Mouse (Mus musculus) ovary, postnatal 36 days (tissue): Measurements from ENCODE around the gene Agmo.

Experiments used
- DNase-seq: peaks from one replicate; pipeline ENCODE4 v3.0.0; 2022; ENCODE audit warnings: low spot score, mixed read lengths

The Agmo gene

DNA sequence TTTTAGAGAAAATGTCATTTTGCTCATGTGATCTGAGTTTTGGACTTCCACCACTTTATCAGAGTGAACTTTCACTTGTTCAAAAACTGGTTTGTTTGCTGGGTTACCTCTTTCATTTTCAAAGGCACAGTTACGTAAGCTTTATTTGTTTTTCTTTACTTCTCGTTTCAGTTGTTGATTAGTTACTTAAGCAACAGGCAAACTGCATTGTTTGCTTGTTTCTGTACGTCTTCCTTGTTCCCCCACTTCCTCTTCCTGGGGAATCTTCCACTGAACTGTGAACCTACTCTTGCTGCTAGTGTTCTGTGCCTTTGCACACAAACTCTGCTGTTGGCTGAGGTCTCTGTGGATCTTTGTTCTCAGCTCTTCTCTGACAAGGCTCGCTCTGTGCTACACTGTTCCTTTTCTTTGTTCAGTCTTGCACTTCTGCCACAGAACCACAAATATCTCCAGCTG lies at the start of gene Agmo:
Gene Agmo, plus strand, starts transcription at position 76 of the 456 bp plus-strand sequence.
- no peak for DNase-seq

DNA sequence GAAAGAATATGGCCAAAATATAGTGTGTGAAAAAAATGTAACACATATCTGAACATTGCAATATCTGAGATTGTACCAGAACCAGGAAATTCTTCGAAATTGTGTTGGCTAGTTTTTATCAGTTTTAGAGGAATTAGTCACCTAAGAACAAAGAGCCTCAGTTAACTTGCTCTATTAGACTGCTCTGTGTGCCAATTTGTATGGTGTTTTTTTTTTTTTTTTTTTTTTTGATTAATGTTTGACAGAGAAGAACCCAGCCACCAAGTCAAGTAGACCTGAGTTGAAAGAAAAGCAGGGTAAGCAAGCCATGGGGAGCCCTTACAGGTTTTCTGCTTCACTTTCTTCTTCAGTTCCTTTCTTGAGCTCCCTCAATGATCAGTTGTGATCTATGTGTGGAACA lies 10.3 kb upstream of the Agmo start:
- no peak for DNase-seq

DNA sequence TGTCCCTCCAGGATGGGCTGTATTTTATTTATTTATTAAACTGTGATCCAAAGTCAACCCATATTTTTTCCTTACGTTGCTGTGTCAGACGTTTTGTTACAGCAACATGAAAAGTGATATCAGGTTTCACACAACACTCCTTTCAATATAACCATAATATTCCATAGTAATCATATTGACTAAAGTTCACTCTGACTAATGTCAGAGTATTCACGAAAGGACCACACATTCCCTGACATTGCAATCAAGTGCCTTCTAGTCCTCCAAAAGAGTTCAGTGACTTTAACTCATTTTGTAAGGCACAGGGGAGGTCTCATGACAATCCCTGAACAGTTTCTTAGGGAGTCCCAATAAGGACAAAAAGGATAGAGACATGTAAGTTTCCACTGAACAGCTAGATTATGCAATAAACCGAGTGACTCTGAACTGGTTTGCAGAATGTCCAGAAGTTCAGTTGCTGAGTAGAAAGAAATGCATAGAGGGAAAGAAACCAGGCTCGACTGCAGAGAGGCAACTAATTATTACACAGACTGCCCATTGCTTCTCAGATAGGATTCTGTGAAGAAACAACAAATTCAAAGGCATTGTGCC lies 371 bp upstream of the Agmo start:
- DNase-seq: no peak

DNA sequence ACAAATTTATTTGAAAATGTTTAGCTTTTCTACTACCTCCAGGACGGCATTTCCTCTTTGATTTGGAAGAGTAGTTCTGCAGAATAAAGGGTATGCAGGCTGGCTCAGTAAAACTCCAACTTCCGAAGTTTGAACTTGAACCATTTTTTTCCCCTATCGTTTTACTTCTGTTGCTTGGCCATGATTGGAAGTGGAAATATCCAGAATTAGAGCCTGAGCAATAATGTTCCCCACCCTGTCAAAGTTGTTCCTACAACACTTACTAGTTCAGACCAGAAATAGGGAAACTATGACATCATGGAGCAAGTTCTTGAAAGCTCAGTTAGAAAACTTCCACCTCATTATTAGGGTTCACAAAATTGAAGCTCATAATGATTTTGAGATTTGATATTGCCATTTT lies 1.0 kb downstream of the Agmo start:
- DNase-seq: no peak

DNA sequence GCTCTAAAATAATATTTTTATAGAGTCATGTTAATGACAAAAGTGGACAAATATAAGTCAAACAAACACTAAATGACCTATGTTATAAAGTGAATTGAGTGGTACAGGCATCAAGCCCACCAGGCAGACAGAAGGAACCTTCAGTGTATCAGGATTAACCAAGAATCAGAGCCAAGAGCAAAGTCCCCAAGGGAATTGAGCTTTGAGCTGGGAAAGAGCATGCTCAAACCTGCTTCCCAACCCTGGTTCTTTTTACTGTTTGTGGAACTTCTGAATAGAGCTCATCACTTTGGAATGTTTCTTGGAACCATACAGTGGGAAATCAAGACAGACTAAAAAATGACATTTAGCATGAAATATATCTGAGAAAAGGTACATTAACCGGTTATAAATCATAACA lies 3.4 kb downstream of the Agmo start:
- no peak for DNase-seq

DNA sequence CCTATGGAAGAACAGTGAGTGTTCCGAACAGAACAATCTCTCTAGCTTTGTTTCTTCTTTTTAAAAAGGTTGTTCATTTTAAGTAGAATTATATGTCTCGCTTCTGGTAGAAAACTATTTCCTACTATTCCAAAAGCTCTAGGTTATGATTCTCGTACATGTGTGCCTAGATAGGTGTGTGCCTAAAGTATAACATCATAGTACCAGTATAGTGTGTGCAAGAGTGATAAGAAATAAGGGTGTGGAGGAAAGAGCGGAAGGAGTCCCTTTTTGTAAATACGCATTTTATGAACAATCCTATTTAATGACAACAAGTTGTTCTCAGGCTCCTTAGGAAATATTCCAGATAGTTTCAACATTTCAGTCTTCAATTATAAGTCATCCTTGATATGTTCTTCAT lies 10.2 kb downstream of the Agmo start:
- DNase-seq: no peak

DNA sequence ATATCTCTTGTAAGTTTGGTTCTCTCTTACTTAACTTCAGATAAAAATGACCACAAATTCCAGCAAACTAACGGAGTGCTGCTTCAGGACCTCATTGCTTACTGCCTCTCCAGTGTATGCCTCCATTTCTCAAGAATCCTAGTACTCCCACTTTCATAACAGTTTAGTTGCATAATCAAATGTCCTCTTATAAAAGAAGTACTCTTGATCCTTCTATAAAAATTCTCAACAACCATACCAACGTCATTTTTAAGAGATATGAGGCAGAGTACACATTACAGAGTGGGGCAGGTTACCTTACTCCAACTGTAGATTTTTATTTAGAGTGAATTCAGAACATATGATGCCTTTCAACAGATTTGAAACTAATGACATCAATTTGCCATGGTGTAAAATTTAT lies 15.7 kb downstream of the Agmo start:
- DNase-seq: no peak

DNA sequence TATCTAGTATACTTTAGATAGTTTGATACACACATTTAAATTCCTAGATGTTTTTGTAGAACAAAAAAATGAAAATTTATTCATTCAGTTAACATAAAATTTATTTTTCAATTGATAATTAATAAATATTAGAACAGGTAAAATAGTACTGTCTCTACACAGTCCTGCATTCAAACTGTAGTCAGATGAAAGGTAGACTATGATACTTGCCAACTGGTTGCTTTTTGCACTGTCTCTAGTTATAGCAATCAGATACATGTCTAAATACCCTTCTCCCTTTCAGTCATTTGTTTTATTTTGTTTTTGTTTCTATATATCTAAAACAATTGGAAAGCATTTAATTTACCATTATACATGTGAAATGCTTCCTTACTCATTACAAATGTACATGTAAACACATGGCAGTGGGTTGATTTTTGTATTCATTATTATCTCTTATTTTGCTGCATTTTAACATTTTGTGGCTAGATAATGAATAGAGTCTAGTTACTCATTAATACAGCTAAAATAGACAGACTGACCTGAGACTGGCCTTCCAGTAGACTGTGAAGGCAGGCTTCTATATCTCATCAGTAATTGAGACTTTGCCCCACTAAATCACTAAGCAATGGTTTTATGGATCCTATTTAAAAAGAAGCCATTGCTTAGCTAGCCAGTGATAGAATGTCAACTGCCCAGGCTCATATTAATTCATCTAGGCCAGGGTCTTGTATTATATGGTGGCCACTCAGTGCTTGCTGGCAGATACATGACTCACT lies 18.5 kb downstream of the Agmo start:
- no peak for DNase-seq

DNA sequence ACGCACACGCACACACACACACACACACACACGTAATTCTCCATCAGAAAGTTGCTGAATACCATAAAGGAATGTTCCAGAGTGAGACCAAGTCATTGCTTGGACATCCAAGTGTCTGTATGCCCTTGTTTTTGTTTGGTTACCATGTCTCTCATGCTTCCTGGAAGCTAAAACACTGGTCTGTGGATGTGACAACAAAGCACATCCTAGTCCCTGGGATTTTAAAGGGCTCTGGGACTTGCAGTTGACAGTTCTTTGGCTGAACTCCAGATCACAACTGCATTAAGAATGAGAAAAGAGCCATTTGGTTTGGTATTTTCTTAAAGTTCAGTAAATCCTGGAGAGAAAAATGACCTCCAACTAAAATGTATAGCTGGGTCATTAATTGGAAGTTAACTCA lies 22.2 kb downstream of the Agmo start:
- no peak for DNase-seq

DNA sequence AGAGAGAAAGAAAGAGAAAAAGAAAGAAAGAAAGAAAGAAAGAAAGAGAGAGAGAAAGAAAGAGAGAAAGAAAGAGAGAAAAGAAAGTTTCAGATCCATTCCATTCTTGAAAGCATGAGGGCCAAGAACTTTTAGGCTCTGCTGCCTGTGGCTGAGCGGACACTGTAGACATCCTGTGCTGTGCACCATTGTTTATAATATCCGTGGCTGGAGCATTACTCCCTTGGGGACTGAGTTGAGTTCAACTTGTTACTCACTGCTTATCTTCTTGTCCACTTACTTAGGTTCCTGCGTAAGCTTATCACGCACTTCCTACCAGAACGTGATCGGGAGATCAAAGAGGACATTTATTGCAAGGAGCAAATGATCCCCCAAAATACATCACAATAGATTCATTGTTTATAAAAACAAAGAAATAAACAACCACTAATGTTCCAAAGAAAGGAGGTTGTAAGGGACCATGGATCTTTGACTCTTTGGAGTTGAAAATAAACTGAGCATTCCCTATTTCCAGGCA lies 27.3 kb downstream of the Agmo start:
- no peak for DNase-seq

DNA sequence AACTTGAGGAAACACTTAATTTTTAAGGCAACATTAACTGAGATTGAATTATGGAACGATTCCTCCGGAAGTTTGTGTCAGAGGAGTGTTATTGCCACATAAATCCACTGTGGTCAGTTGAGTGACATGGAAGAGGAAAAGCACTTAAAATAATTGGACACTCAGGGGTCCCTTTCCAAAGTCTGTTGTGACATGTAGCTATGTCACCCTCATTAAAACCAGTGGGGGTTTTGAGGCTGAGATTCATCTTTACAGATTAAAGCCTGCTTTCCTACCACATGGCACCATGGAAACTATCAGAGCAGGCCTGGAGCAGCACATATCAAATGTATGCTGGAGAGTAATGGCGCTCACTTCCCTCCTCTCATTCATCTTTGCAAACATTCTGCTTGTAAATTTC lies 31.2 kb downstream of the Agmo start:
- DNase-seq: no peak

DNA sequence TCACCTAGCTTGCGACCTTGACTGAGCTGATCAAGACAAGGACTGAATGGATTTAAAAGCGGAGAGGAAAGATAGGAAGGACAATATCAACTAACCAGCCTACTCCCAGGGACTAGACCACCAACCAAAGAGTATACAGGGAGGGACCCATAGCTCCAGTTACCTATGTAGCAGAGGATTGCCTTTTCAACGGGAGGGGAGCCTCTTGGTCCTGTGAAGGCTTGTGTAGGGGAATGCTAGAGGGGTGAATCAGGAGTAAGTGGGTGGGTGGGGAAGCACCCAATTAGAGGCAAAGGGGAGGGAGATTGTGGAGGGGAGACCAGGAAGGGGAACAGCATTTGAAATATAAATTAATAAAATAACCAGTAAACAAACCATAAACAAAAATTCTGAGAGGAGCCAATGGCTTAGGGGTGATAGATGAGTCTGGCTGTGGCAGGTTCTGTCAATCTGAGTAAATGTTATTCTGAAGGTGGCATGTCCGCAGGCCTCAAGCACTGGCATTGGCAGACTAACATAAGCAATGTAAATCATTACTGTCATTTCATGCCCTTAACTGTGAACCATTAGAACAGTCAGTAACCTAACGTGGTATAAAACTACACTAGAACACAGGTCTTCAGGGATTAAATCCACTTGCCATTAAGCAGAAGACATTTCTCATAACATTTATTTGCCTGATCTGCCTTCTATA lies 32.7 kb downstream of the Agmo start:
- no peak for DNase-seq

DNA sequence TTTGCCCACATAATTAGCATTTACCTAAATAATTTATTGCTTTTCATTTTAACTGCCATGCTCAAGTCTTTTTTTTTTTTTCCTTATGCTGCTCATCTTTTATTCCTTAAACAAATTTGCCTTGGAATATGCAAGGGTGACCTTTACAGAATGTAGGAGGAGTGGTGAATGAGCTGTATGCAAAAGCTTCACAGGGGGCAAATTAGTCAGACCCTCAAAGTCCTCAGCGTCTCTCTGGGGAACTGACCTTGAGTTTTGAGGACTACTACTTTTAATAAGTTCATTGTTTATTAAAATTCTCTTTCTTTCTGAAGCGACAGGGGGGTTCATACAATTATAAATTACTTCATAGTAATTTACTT lies 33.2 kb downstream of the Agmo start:
- DNase-seq: no peak

DNA sequence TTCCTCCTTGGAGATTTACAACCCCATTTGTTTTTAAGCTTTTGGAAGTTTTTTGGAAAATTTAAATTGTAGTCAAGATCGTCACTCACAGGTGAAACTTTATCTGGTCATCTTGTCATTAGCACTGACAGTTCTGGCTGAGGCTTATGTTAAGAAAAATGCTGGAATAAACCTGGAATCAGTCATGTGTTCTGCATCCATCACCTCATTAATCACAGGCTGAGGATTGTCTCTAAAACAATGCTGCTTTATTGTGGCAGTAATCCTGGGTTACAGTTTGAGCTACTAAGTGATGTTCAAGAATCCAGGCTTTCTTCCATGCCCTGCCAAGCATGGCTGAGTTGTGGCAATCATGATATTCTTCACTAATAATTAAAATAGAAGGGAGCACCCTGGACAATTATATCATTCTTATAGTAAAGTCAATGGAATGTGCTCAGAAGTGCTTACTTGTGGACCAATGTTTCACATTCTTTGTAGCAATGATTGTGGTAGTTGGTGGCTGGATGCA lies 65.6 kb downstream of the Agmo start:
- DNase-seq: no peak

DNA sequence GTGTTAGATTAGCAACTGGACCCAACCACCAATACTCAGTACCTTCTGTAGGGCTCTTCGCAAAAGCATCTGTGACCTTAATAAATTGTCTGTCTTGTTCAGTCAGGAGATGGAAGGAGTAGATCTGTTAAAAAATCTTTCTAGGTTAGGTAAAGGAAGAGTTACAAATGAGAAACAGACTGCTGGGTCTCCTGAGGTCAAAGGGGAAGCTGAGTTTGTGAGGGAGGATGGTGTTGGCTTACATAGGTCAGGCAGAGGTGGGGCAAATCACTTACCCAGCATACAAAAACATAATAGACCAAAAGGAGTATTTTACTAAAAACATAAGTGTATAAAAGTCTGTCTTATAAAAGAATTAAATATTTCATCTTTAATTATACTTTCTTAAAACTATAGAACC lies 69.3 kb downstream of the Agmo start:
- DNase-seq: no peak

DNA sequence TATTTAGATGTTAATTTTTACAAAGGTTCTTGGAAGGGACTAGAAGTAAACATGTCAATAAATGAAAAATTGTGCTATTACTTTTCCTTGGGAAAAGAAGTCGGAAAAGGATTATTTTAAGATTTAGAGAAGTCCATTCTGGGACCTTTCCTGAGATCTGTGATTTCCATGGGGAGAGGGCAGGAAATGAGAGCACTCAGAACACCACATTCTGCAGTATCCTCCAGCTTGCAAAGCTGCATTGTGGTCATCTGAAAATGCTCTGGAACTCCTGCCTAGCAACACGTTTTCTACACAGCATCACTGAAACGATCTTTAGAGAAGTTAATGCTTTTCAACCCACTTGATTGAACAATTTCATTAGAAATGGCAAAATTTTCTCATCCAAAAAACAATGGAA lies 81.4 kb downstream of the Agmo start:
- DNase-seq: no peak

DNA sequence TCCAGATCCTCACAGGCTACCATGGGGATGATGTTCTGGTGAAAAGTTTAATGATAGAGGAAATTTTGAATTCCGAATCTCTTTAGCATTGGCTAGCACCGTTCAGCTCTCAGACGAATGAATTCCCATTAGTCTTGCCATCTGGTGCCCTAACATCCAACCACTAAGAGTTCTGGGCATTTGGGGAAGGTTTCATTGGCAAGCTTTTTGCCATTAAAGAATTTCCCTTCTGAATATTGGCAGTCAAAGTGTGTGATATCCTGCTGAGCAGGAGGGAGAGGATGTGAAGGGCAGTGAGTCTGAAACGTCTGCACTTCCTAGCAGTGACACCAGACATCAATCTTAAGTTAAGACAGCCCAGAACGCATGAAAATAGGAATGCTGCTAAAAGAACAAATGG lies 93.5 kb downstream of the Agmo start:
- DNase-seq: no peak

DNA sequence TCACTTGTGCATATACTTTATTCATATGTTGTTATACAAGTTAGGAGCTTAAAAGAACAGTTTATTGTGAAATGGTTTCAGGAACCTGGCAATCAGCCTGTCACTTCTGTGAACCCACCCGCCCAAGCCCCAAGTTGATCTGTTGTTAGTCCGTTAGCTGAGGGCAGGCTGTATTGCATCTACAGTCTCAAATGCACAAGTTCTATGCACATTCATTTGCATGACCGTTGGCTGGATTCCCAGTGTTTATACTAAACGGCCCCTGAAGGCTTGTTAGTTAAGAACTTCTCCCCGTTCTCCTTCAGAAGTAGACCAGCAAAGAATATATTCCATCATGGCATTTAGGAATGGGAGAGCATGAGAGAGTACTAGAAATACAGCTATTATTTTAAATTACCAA lies 102.8 kb downstream of the Agmo start:
- no peak for DNase-seq

DNA sequence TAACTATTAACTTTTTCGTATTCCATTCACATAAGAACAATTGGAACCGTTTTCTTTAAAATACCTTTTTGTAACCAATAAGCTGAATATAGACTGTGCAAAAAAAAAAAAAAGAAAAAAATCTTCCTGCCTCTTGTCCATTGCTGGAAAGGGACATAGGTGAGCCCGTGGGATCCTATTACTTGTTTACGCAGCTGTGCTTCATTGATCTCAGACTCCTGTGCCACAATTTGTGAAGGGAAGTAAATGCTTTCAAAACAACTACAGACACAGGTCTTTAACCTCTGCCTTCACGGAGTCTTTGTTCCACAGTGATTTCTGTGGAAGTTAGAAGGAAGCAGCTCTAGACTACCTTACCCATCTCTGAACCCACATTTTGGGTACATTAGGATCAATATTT lies 104.3 kb downstream of the Agmo start:
- no peak for DNase-seq

DNA sequence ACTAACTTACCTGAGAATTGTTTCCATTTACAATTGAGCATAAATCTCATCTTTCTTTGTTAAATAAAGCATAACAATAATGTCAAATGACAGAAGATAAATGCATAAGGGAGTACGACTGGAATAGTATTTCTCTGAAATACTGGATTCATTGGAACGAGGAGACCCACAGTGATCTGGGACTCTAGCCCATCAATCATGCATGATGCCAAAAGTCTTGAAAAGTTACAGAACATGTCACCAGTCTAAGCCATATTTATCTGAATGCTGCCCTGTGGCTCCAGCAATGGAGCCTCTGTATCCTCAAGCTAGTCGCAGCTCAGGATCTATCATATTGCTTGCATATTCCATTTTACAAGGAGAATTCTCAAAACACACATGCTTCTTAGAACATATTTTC lies 150.9 kb downstream of the Agmo start:
- DNase-seq: no peak

DNA sequence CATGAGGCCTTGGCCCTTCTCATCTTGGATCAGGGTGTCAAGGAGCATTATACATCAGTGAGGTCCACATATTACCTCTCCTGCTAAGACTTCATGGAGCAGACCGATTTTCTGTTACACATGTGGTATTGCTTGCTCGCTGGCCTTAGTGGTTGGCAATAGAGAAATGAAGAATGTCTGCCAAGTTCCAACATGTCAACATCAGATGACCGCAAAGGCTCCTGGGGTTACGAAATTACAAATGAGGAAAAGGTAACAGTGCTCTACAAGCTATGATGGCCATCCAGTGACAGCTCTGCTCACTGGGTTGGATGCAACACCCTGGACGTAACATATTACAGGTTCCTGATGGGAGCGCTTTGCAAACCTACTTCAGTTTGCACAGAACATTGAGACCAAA lies 161.1 kb downstream of the Agmo start:
- no peak for DNase-seq

DNA sequence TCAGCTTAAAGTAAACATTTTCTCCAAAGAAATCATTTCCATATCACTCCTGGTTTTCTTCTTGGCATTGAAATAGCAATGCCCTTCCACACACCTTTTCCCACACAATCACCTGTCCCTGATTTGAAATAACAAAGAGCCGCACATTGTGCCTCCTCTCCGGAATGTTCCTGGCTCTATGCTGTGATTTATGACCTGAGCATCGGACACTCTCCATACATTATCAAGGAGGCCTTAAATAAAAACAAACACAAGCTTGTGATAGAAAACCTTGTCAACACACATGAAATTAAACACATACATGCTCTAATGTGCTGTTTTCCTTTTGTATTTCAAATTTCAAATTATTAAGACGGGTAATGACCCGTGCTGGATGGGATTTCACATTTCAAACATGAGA lies 184.9 kb downstream of the Agmo start:
- DNase-seq: no peak

DNA sequence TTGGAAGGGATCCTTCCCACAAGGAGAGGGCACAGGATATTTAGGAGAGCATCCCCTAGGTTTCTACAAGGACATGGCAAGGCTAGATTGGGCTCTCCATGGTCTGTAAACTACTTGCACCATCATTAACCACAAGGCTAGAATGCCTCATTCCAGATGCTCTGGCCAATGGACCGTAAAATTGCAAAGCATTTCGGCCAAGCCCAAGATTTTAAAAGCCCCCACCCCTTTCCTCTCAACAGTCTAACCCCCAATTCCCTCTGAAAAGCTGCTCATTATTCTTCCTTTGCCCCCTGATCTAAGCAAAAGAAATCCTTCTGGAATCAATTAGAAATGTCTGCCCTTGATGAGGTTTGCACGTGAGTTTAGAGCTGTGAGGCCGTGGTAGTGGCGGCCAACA lies 185.3 kb downstream of the Agmo start:
- DNase-seq: no peak
